Mouse (Mus musculus) intestine, embryonic 14.5 days (tissue): Measurements from ENCODE around the gene Olfr1061. TPM values are rescaled to one million over a fixed set of nuclear protein-coding genes. Genes with fewer than 3 reads are reported as not detected.
"Not testable (repeated sequence)": the region's sequence is repeated elsewhere in the genome, so short reads cannot be mapped to it uniquely, and the experiment has no call there.

Experiments
- ATAC-seq: fragments of 200-750 bp; cut with Nextera tagmentation; replicated peaks from 2 replicates; pipeline ENCODE4 v1.8.0; 2017; ENCODE audit warnings: low read depth, moderate number of reproducible peaks, moderate TSS enrichment, moderate library complexity; ENCODE audit not compliant: low FRiP score, low TSS enrichment
- DNase-seq: peaks from one replicate; pipeline ENCODE4 v3.0.0-alpha.2; 2018; ENCODE audit warnings: low spot score
- H3K27ac ChIP-seq: fragments of 300-500 bp; sonication (generic); 2 replicates; pipeline ENCODE4 v1.5.1; 2014; ENCODE audit warnings: low read depth, mild to moderate bottlenecking, control low read depth
- H3K27me3 ChIP-seq: fragments of 300-500 bp; sonication (generic); replicated peaks from 2 replicates; pipeline ENCODE4 v1.6.1; 2014; ENCODE audit warnings: low read length, control low read depth; ENCODE audit not compliant: control insufficient read depth, insufficient read depth
- H3K36me3 ChIP-seq: fragments of 300-500 bp; sonication (generic); 2 replicates; pipeline ENCODE4 v1.6.1; 2014; ENCODE audit warnings: low read length, control low read depth; ENCODE audit not compliant: control insufficient read depth, insufficient read depth
- H3K4me1 ChIP-seq: fragments of 300-500 bp; sonication (generic); replicated peaks from 2 replicates; pipeline ENCODE4 v1.6.1; 2014; ENCODE audit warnings: low read length, control low read depth, mixed read lengths; ENCODE audit not compliant: control insufficient read depth, insufficient read depth
- H3K4me2 ChIP-seq: fragments of 300-500 bp; sonication (generic); 2 replicates; pipeline ENCODE4 v1.6.1; 2014; ENCODE audit warnings: low read length
- H3K4me3 ChIP-seq: fragments of 300-500 bp; sonication (generic); 2 replicates; pipeline ENCODE4 v1.5.1; 2014; ENCODE audit warnings: low read depth, low read length, control low read depth, mixed read lengths
- H3K9ac ChIP-seq: fragments of 300-500 bp; sonication (generic); 2 replicates; pipeline ENCODE4 v1.6.1; 2014; ENCODE audit warnings: mild to moderate bottlenecking, low read length
- H3K9me3 ChIP-seq: fragments of 300-500 bp; sonication (generic); 2 replicates; pipeline ENCODE4 v1.6.1; 2016; ENCODE audit warnings: low read length, control low read depth; ENCODE audit not compliant: control insufficient read depth
- WGBS: fragments of 180-500 bp; shearing (Covaris S2); extraction: QIAGEN DNeasy Blood & Tissue Kit; methylation state at CpG from one replicate; pipeline ENCODE4 v1.1.7; 2014; 5-methylcytosine and 5-hydroxymethylcytosine counted together
- polyA plus RNA-seq: library from polyadenylated mRNA; unstranded; fragments of >200 nt; fragmentation: Nextera tagmentation; extraction: Ambion mirVana; gene quantifications from 2 replicates; pipeline ENCODE4 v1.2.1, GENCODE M21; 2014

Olfr1061 gene
- polyA plus RNA-seq, 1 experiment from 2014 or later: not detected

GRCm38 (mm10) chr2:86378293-86378692 is 35.6 kb downstream of the Olfr1061 start, which contains the start of gene Olfr1057:
Olfr1057 (minus strand) TSS chr2:86378393.
- Histone ChIP-seq H3K4me3 (no peak within 1 kb of the TSS), H3K9ac (no peak within 1 kb of the TSS), H3K27ac (no peak within 1 kb of the TSS), H3K4me1 (no peaks in the 10 kb centered on the region), H3K36me3 (no peaks in the 10 kb centered on the region), H3K9me3 (no peaks in the 10 kb centered on the region), H3K27me3 (no peaks in the 10 kb centered on the region), H3K4me2 (no peak within 1 kb of the TSS)
- DNase-seq (no peak), ATAC-seq (no peak)

- not testable (repeated sequence) for H3K9me3 ChIP-seq, H3K27ac ChIP-seq, H3K4me1 ChIP-seq, H3K36me3 ChIP-seq, H3K27me3 ChIP-seq, H3K4me2 ChIP-seq, ATAC-seq, DNase-seq, H3K4me3 ChIP-seq, H3K9ac ChIP-seq
- no CpG with 5 or more reads among the region's 6 CpGs for WGBS
Measured at GRCm38 (mm10) chr2:86366342-86366741, 47.5 kb downstream of the Olfr1061 start.

Other genes starting within 250 kb of the Olfr1061 start
- not detected in 2 replicates for gene Olfr1043, start 246.5 kb downstream of the Olfr1061 start, polyA plus RNA-seq
- gene Olfr1044, start 236.2 kb downstream of the Olfr1061 start, polyA plus RNA-seq: not detected in 2 replicates
- not detected in 2 replicates for gene Olfr52, start 228.4 kb downstream of the Olfr1061 start, polyA plus RNA-seq
- not detected in 2 replicates for gene Olfr1045, start 211.0 kb downstream of the Olfr1061 start, polyA plus RNA-seq
- not detected in 2 replicates for gene Olfr1046, start 194.7 kb downstream of the Olfr1061 start, polyA plus RNA-seq
- not detected in 2 replicates for gene Olfr1047, start 182.6 kb downstream of the Olfr1061 start, polyA plus RNA-seq
- gene Olfr1048, start 173.8 kb downstream of the Olfr1061 start, polyA plus RNA-seq: not detected in 2 replicates
- not detected in 2 replicates for gene Olfr1049, start 155.7 kb downstream of the Olfr1061 start, polyA plus RNA-seq
- gene Olfr1051, start 135.0 kb downstream of the Olfr1061 start, polyA plus RNA-seq: not detected in 2 replicates
- gene Olfr1052, start 121.6 kb downstream of the Olfr1061 start, polyA plus RNA-seq: not detected in 2 replicates
- not detected in 2 replicates for gene Olfr1053, start 98.8 kb downstream of the Olfr1061 start, polyA plus RNA-seq
- gene Olfr1054, start 78.6 kb downstream of the Olfr1061 start, polyA plus RNA-seq: not detected in 2 replicates
- not detected in 2 replicates for gene Olfr1055, start 63.8 kb downstream of the Olfr1061 start, polyA plus RNA-seq
- gene Olfr1056, start 51.6 kb downstream of the Olfr1061 start, polyA plus RNA-seq: not detected in 2 replicates
- gene Olfr1057, start 35.7 kb downstream of the Olfr1061 start, polyA plus RNA-seq: not detected in 2 replicates
- gene Olfr1058, start 25.5 kb downstream of the Olfr1061 start, polyA plus RNA-seq: not detected in 2 replicates
- gene Olfr1062, start 12.7 kb upstream of the Olfr1061 start, polyA plus RNA-seq: not detected in 2 replicates
- not detected in 2 replicates for gene Olfr1065, start 36.5 kb upstream of the Olfr1061 start, polyA plus RNA-seq
- not detected in 2 replicates for gene Olfr1066, start 42.2 kb upstream of the Olfr1061 start, polyA plus RNA-seq
- not detected in 2 replicates for gene Olfr228, start 73.3 kb upstream of the Olfr1061 start, polyA plus RNA-seq
- not detected in 2 replicates for gene Olfr1076, start 94.4 kb upstream of the Olfr1061 start, polyA plus RNA-seq
- gene Olfr1079, start 128.4 kb upstream of the Olfr1061 start, polyA plus RNA-seq: not detected in 2 replicates
- not detected in 2 replicates for gene Olfr1080, start 144.2 kb upstream of the Olfr1061 start, polyA plus RNA-seq
- not detected in 2 replicates for gene Olfr1082, start 184.9 kb upstream of the Olfr1061 start, polyA plus RNA-seq
- gene Olfr1084, start 225.7 kb upstream of the Olfr1061 start, polyA plus RNA-seq: not detected in 2 replicates
- not detected in 2 replicates for gene Olfr1085, start 248.0 kb upstream of the Olfr1061 start, polyA plus RNA-seq